Mouse (Mus musculus) intestine, embryonic 16.5 days (tissue): ENCODE results near the gene Klhdc8b. TPM values are rescaled to one million over a fixed set of nuclear protein-coding genes. Genes with fewer than 3 reads are reported as not detected.

ENCODE experiments used
- ATAC-seq: fragments of 200-750 bp; cut with Nextera tagmentation; 2 replicates; pipeline ENCODE4 v1.8.0; 2017; ENCODE audit warnings: moderate TSS enrichment, moderate library complexity
- H3K27ac ChIP-seq: fragments of 300-500 bp; sonication (generic); 2 replicates; pipeline ENCODE4 v1.5.1; 2014; ENCODE audit warnings: mild to moderate bottlenecking, low read length
- H3K27me3 ChIP-seq: fragments of 300-500 bp; sonication (generic); replicated peaks from 2 replicates; pipeline ENCODE4 v1.6.1; 2014; ENCODE audit warnings: low read length, control low read depth, mixed read lengths; ENCODE audit not compliant: control insufficient read depth, insufficient read depth
- H3K36me3 ChIP-seq: fragments of 300-500 bp; sonication (generic); 2 replicates; pipeline ENCODE4 v1.6.1; 2014; ENCODE audit warnings: low read length, control low read depth; ENCODE audit not compliant: control insufficient read depth, insufficient read depth
- H3K4me1 ChIP-seq: fragments of 300-500 bp; sonication (generic); 2 replicates; pipeline ENCODE4 v1.6.1; 2014; ENCODE audit warnings: low read length, control low read depth, mixed read lengths; ENCODE audit not compliant: control insufficient read depth, insufficient read depth
- H3K4me2 ChIP-seq: fragments of 300-500 bp; sonication (generic); 2 replicates; pipeline ENCODE4 v1.6.1; 2014; ENCODE audit warnings: low read depth, low read length, control low read depth
- H3K4me3 ChIP-seq: fragments of 300-500 bp; sonication (generic); 2 replicates; pipeline ENCODE4 v1.5.1; 2014; ENCODE audit warnings: mild to moderate bottlenecking, low read length
- H3K9ac ChIP-seq: fragments of 300-500 bp; sonication (generic); 2 replicates; pipeline ENCODE4 v1.6.1; 2014; ENCODE audit warnings: low read depth, low read length
- H3K9me3 ChIP-seq: fragments of 300-500 bp; sonication (generic); 2 replicates; pipeline ENCODE4 v1.6.1; 2016; ENCODE audit warnings: low read length, control low read depth; ENCODE audit not compliant: control insufficient read depth
- WGBS: fragments of 180-500 bp; shearing (Covaris S2); extraction: QIAGEN DNeasy Blood & Tissue Kit; methylation state at CpG from one replicate; pipeline ENCODE4 v1.1.7; 2014; 5-methylcytosine and 5-hydroxymethylcytosine counted together
- polyA plus RNA-seq: library from polyadenylated mRNA; unstranded; fragments of >200 nt; fragmentation: Nextera tagmentation; extraction: Ambion mirVana; gene quantifications from 2 replicates; pipeline ENCODE4 v1.2.1, GENCODE M21; 2015

The Klhdc8b gene
- polyA plus RNA-seq, result 44.7 and 49.6 TPM in 2 replicates

- H3K36me3 ChIP-seq, result peaks cover 14% of the 10 kb centered on the region
- no peaks in the 10 kb centered on the region for H3K27me3 ChIP-seq
- H3K9ac ChIP-seq, result peak within 1 kb of the TSS; percentile 89
- 16% methylated on average over 11 of the region's 11 CpGs for WGBS
- H3K9me3 ChIP-seq, result no peaks in the 10 kb centered on the region
- ATAC-seq, result peak; percentile 14
- peaks cover 19% of the 10 kb centered on the region for H3K4me1 ChIP-seq
- H3K27ac ChIP-seq, result peak within 1 kb of the TSS; percentile 97
- H3K4me2 ChIP-seq, result peak within 1 kb of the TSS; percentile 83
- peak within 1 kb of the TSS; percentile 81 for H3K4me3 ChIP-seq
Measured at GRCm38 (mm10) chr9:108461181-108461631, at the start of gene Klhdc8b. Gene Klhdc8b (minus strand): TSS chr9:108461581.

- H3K4me2 ChIP-seq, result peak overlapping the region; percentile 88
- H3K9me3 ChIP-seq, result no peaks in the 10 kb centered on the region
- no peak overlapping the region for H3K27ac ChIP-seq
- peaks cover 11% of the 10 kb centered on the region for H3K4me1 ChIP-seq
- WGBS, result 86% methylated on average over 7 of the region's 7 CpGs
- no peak for ATAC-seq
- H3K9ac ChIP-seq, result peak overlapping the region; percentile 80
- H3K36me3 ChIP-seq, result peaks cover 21% of the 10 kb centered on the region
- H3K4me3 ChIP-seq, result peak overlapping the region; percentile 79
- H3K27me3 ChIP-seq, result no peaks in the 10 kb centered on the region
Measured at GRCm38 (mm10) chr9:108508776-108509175, 47.4 kb upstream of the Klhdc8b start.

GRCm38 (mm10) chr9:108507619-108508434 is 46.4 kb upstream of the Klhdc8b start, which contains the start of gene Qars:
Gene Qars (plus strand): TSS chr9:108507706.
- peak; percentile 98 for ATAC-seq
- Histone ChIP-seq H3K4me2 (peak within 1 kb of the TSS; percentile 88), H3K4me1 (peaks cover 11% of the 10 kb centered on the region), H3K9ac (peak within 1 kb of the TSS; percentile 80), H3K9me3 (no peaks in the 10 kb centered on the region), H3K4me3 (peak within 1 kb of the TSS; percentile 79), H3K36me3 (peaks cover 14% of the 10 kb centered on the region), H3K27me3 (no peaks in the 10 kb centered on the region), H3K27ac (peak within 1 kb of the TSS; percentile 86)
- WGBS, result under 1% methylated on average over 37 of the region's 37 CpGs

- WGBS, result 88% methylated on average over 7 of the region's 7 CpGs
- no peak for ATAC-seq
- Histone ChIP-seq H3K4me1 (peaks cover 11% of the 10 kb centered on the region), H3K9me3 (no peaks in the 10 kb centered on the region), H3K9ac (no peak overlapping the region), H3K27ac (no peak overlapping the region), H3K36me3 (peaks cover 6% of the 10 kb centered on the region; the same call in 1 of the 2 replicates), H3K4me3 (peak overlapping the region; percentile 79; the same call in 1 of the 2 replicates), H3K4me2 (peak overlapping the region; percentile 88), H3K27me3 (no peaks in the 10 kb centered on the region)
Measured at GRCm38 (mm10) chr9:108506901-108507300, 45.5 kb upstream of the Klhdc8b start.

- WGBS, result 91% methylated on average over 15 of the region's 15 CpGs
- no peak overlapping the region for H3K4me2 ChIP-seq
- H3K27me3 ChIP-seq, result no peaks in the 10 kb centered on the region
- ATAC-seq, result no peak
- H3K27ac ChIP-seq, result no peak overlapping the region
- no peaks in the 10 kb centered on the region for H3K9me3 ChIP-seq
- H3K9ac ChIP-seq, result no peak overlapping the region
- no peak overlapping the region for H3K4me3 ChIP-seq
- H3K4me1 ChIP-seq, result no peaks in the 10 kb centered on the region
- peaks cover 57% of the 10 kb centered on the region for H3K36me3 ChIP-seq
Measured at GRCm38 (mm10) chr9:108499943-108500342, 38.6 kb upstream of the Klhdc8b start.

GRCm38 (mm10) chr9:108499231-108499630 is 37.9 kb upstream of the Klhdc8b start:
- Histone ChIP-seq H3K4me3 (no peak overlapping the region), H3K4me1 (no peaks in the 10 kb centered on the region), H3K27ac (no peak overlapping the region), H3K4me2 (no peak overlapping the region), H3K36me3 (peaks cover 64% of the 10 kb centered on the region), H3K27me3 (no peaks in the 10 kb centered on the region), H3K9me3 (no peaks in the 10 kb centered on the region), H3K9ac (no peak overlapping the region)
- 92% methylated on average over 7 of the region's 7 CpGs for WGBS
- ATAC-seq, result no peak

GRCm38 (mm10) chr9:108494905-108495304 is 33.5 kb upstream of the Klhdc8b start:
- Histone ChIP-seq H3K4me1 (peaks cover 19% of the 10 kb centered on the region), H3K36me3 (peaks cover 63% of the 10 kb centered on the region), H3K9ac (no peak overlapping the region; the same call in 1 of the 2 replicates), H3K27ac (no peak overlapping the region), H3K27me3 (no peaks in the 10 kb centered on the region), H3K4me2 (no peak overlapping the region), H3K9me3 (no peaks in the 10 kb centered on the region), H3K4me3 (no peak overlapping the region)
- ATAC-seq, result no peak
- 84% methylated on average over 10 of the region's 10 CpGs for WGBS

GRCm38 (mm10) chr9:108494146-108494825 is 32.9 kb upstream of the Klhdc8b start:
- H3K4me1 ChIP-seq, result peaks cover 21% of the 10 kb centered on the region
- no peak overlapping the region for H3K9ac ChIP-seq
- H3K27me3 ChIP-seq, result no peaks in the 10 kb centered on the region
- no peak overlapping the region for H3K27ac ChIP-seq
- WGBS, result 92% methylated on average over 19 of the region's 19 CpGs
- H3K36me3 ChIP-seq, result peaks cover 60% of the 10 kb centered on the region
- no peak overlapping the region for H3K4me3 ChIP-seq
- no peaks in the 10 kb centered on the region for H3K9me3 ChIP-seq
- no peak for ATAC-seq
- H3K4me2 ChIP-seq, result no peak overlapping the region

- Histone ChIP-seq H3K27me3 (no peaks in the 10 kb centered on the region), H3K4me3 (no peak overlapping the region), H3K9ac (no peak overlapping the region), H3K4me2 (no peak overlapping the region), H3K9me3 (no peaks in the 10 kb centered on the region), H3K4me1 (peaks cover 21% of the 10 kb centered on the region), H3K27ac (no peak overlapping the region), H3K36me3 (peaks cover 52% of the 10 kb centered on the region)
- ATAC-seq, result no peak
- 96% methylated on average over 8 of the region's 8 CpGs for WGBS
Measured at GRCm38 (mm10) chr9:108493246-108493645, 31.9 kb upstream of the Klhdc8b start.
